Mouse (Mus musculus): ENCODE measurements around the gene Pkd1l1. TPM values are rescaled to one million over a fixed set of nuclear protein-coding genes. Genes with fewer than 3 reads are reported as not detected.

Pkd1l1 gene
- polyA plus RNA-seq, 1 experiment from 2014 or later = 0.02 TPM

DNA sequence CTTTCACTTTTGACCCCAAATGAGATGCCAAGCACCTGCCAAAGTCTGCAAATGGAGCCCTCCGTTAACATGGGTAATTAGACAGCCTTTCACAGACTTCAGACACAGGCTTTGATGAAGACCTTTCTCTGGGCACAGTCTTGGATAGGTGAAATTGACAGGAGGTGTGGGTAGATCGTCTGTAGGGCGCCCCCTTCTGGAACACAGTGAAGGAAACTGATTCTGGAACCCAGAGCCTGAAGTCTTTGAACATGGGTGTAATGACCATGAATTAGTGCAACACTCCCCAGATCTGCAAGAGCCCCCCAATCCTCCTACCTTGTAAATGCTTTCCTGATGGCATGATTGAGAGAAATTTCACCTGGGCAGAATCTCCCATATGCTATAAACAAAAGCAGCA is 112.2 kb downstream of the Pkd1l1 start:
- Histone ChIP-seq H3K9ac (replicated peaks; ENCODE audit: low read depth) (no peak overlapping the region), H3K4me2 (replicated peaks; ENCODE audit: low read depth, low read length) (no peak overlapping the region), H3K9me3 (ENCODE audit: low read length) (no peaks in the 10 kb centered on the region), H3K27me3 (replicated peaks; ENCODE audit: insufficient read depth, low read length) (no peaks in the 10 kb centered on the region), H3K36me3 (ENCODE audit: insufficient read depth, low read length) (no peaks in the 10 kb centered on the region), H3K4me1 (ENCODE audit: insufficient read depth, low read depth, low read length) (no peaks in the 10 kb centered on the region), H3K27ac (ENCODE audit: low read length) (no peak overlapping the region), H3K4me3 (ENCODE audit: low read depth, low read length) (no peak overlapping the region)
- TF ChIP-seq CTCF (IDR thresholded peaks at IDR 0.05) (peak; percentile 54), EP300 (IDR thresholded peaks at IDR 0.05) (no peak)
- ATAC-seq (no peak), DNase-seq (ENCODE audit: low spot score) (no peak)
- WGBS = 20% methylated on average over 3 of the region's 3 CpGs

DNA sequence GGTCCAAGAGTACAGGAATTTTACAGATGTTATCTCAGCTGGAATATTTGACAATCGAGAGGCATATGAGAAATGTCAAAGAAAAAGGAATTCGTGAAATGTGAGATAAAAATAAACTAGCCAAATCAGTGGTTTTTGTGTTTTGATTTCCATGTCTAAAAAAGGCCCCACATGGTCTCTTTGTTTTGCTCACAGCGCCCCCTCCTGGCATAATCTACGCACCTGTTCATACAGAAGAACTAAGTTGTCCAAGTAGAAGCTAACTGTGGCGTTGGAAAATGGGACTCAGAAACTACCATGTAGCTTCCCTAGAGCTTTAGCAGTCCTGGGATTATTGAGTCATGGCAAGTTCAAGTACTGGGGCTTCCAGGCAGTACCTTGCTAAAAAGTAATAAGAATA is 113.2 kb downstream of the Pkd1l1 start:
- no peak overlapping the region for H3K27ac ChIP-seq (ENCODE audit: low read length)
- H3K9me3 ChIP-seq (ENCODE audit: low read length) = no peaks in the 10 kb centered on the region
- H3K9ac ChIP-seq (replicated peaks; ENCODE audit: low read depth) = no peak overlapping the region
- ATAC-seq = 0 out of 2 replicates have a peak, but pooled peaks have one; percentile 52
- H3K4me1 ChIP-seq (ENCODE audit: insufficient read depth, low read depth, low read length) = no peaks in the 10 kb centered on the region
- H3K4me2 ChIP-seq (replicated peaks; ENCODE audit: low read depth, low read length) = no peak overlapping the region
- 10% methylated on average over 5 of the region's 5 CpGs for WGBS
- no peaks in the 10 kb centered on the region for H3K36me3 ChIP-seq (ENCODE audit: insufficient read depth, low read length)
- DNase-seq (ENCODE audit: low spot score) = peak; percentile 85
- TF ChIP-seq CTCF (IDR thresholded peaks at IDR 0.05) = peak; percentile 80
- 0 out of 2 replicates have a peak, but pooled peaks have one; percentile 48 for TF ChIP-seq EP300 (IDR thresholded peaks at IDR 0.05)
- H3K27me3 ChIP-seq (replicated peaks; ENCODE audit: insufficient read depth, low read length) = no peaks in the 10 kb centered on the region
- no peak overlapping the region for H3K4me3 ChIP-seq (ENCODE audit: low read depth, low read length)

GRCm38 (mm10) chr11:8859041-8859440 is 114.0 kb downstream of the Pkd1l1 start:
- no peak overlapping the region for H3K9ac ChIP-seq (replicated peaks; ENCODE audit: low read depth)
- ATAC-seq (no peak), DNase-seq (ENCODE audit: low spot score) (no peak)
- H3K9me3 ChIP-seq (ENCODE audit: low read length) = no peaks in the 10 kb centered on the region
- no peak overlapping the region for H3K4me2 ChIP-seq (replicated peaks; ENCODE audit: low read depth, low read length)
- H3K36me3 ChIP-seq (ENCODE audit: insufficient read depth, low read length) = no peaks in the 10 kb centered on the region
- 58% methylated on average over 3 of the region's 3 CpGs for WGBS
- TF ChIP-seq EP300 (IDR thresholded peaks at IDR 0.05) (no peak), CTCF (IDR thresholded peaks at IDR 0.05) (no peak)
- H3K4me1 ChIP-seq (ENCODE audit: insufficient read depth, low read depth, low read length) = no peaks in the 10 kb centered on the region
- H3K4me3 ChIP-seq (ENCODE audit: low read depth, low read length) = no peak overlapping the region
- no peak overlapping the region for H3K27ac ChIP-seq (ENCODE audit: low read length)
- no peaks in the 10 kb centered on the region for H3K27me3 ChIP-seq (replicated peaks; ENCODE audit: insufficient read depth, low read length)

DNA sequence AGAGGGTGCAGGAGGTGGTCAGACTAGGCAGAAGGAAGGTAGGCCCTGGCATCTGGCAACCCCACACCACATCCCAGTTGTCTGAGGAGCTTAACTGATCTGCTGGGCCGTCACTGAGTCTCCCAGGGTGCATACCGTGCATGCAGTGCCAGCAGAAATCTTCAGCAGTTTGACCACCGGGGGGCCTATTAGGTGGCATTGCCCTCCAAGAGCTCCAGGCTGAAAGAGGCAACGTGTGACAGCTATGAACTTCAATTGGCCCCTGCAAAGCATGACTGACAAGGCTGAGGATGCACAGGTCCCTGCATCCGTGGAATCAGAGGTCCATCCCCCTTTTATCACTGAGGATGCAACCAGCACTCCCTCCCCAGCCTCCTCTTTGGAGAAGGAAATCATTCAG is 116.9 kb downstream of the Pkd1l1 start:
- no peaks in the 10 kb centered on the region for H3K4me1 ChIP-seq (ENCODE audit: insufficient read depth, low read depth, low read length)
- 64% methylated on average over 5 of the region's 5 CpGs for WGBS

DNA sequence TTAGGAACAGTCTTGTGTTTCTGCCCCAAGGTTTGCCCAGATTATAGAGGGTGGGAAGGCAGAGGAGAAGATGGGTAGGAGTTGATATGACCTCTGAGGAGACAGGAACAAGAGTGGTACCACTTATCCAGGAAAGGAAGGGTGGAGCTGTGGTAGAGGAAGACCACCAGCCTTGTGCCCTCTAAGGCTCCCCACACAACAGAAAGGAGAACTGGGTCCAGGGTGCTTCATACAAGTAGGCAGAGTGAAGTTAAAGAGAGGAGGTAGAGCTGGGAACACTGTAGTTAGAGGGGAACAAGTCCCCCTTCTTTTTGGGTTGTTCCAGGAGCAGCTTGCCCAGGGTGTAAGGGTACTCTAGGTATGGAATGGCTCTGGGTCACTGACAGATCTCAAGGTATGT is 125.0 kb downstream of the Pkd1l1 start:
- no peak overlapping the region for H3K4me3 ChIP-seq (ENCODE audit: low read depth, low read length)
- H3K9me3 ChIP-seq (ENCODE audit: low read length) = no peaks in the 10 kb centered on the region
- H3K36me3 ChIP-seq (ENCODE audit: insufficient read depth, low read length) = no peaks in the 10 kb centered on the region
- no peak overlapping the region for H3K27ac ChIP-seq (ENCODE audit: low read length)
- H3K4me1 ChIP-seq (ENCODE audit: insufficient read depth, low read depth, low read length) = no peaks in the 10 kb centered on the region
- H3K27me3 ChIP-seq (replicated peaks; ENCODE audit: insufficient read depth, low read length) = no peaks in the 10 kb centered on the region
- no peak overlapping the region for H3K4me2 ChIP-seq (replicated peaks; ENCODE audit: low read depth, low read length)
- no peak overlapping the region for H3K9ac ChIP-seq (replicated peaks; ENCODE audit: low read depth)
- DNase-seq (ENCODE audit: low spot score) = no peak
- ATAC-seq = no peak
- no peak for TF ChIP-seq EP300 (IDR thresholded peaks at IDR 0.05)
- TF ChIP-seq CTCF (IDR thresholded peaks at IDR 0.05) = no peak

More for the DNA sequence above, 116.9 kb downstream of the Pkd1l1 start:
- no peak overlapping the region for H3K9ac ChIP-seq (replicated peaks; ENCODE audit: low read depth)
- no peak overlapping the region for H3K4me2 ChIP-seq (replicated peaks; ENCODE audit: low read depth, low read length)
- ATAC-seq = no peak
- no peaks in the 10 kb centered on the region for H3K36me3 ChIP-seq (ENCODE audit: insufficient read depth, low read length)
- no peak overlapping the region for H3K4me3 ChIP-seq (ENCODE audit: low read depth, low read length)
- TF ChIP-seq CTCF (IDR thresholded peaks at IDR 0.05) (0 out of 2 replicates have a peak, but pooled peaks have one; percentile 2), EP300 (IDR thresholded peaks at IDR 0.05) (no peak)
- H3K9me3 ChIP-seq (ENCODE audit: low read length) = no peaks in the 10 kb centered on the region
- DNase-seq (ENCODE audit: low spot score) = no peak
- no peaks in the 10 kb centered on the region for H3K27me3 ChIP-seq (replicated peaks; ENCODE audit: insufficient read depth, low read length)
- H3K27ac ChIP-seq (ENCODE audit: low read length) = no peak overlapping the region

DNA sequence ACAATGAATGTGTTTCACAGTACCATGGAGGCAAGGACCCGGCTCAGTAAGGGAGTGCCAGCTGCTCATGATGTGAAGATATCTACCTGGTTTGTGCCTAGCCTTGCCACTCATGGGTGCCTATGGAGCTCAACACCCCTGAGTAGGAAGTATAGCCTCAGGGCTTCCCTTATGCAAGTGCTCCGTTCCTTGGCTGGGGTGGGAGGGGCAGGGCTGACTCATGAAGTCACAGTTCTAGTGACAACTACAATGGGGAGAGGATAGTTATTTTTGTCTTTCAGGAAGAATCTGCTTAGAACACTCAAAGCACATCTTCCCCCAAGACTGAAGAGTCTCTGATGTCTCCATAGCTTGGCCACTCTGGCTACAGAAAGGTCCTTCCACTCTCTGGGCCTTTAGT is 125.4 kb downstream of the Pkd1l1 start:
- H3K27me3 ChIP-seq (replicated peaks; ENCODE audit: insufficient read depth, low read length) = no peaks in the 10 kb centered on the region
- no peaks in the 10 kb centered on the region for H3K9me3 ChIP-seq (ENCODE audit: low read length)
- DNase-seq (ENCODE audit: low spot score) (no peak), ATAC-seq (no peak)
- WGBS = 82% methylated on average over 2 of the region's 2 CpGs
- TF ChIP-seq CTCF (IDR thresholded peaks at IDR 0.05) (no peak), EP300 (IDR thresholded peaks at IDR 0.05) (no peak)
- no peak overlapping the region for H3K27ac ChIP-seq (ENCODE audit: low read length)
- no peaks in the 10 kb centered on the region for H3K36me3 ChIP-seq (ENCODE audit: insufficient read depth, low read length)
- H3K4me2 ChIP-seq (replicated peaks; ENCODE audit: low read depth, low read length) = no peak overlapping the region
- no peak overlapping the region for H3K9ac ChIP-seq (replicated peaks; ENCODE audit: low read depth)
- H3K4me3 ChIP-seq (ENCODE audit: low read depth, low read length) = no peak overlapping the region
- no peaks in the 10 kb centered on the region for H3K4me1 ChIP-seq (ENCODE audit: insufficient read depth, low read depth, low read length)

GRCm38 (mm10) chr11:8836176-8836575 is 136.9 kb downstream of the Pkd1l1 start:
- Histone ChIP-seq H3K9me3 (ENCODE audit: low read length) (no peaks in the 10 kb centered on the region), H3K9ac (replicated peaks; ENCODE audit: low read depth) (no peak overlapping the region), H3K4me3 (ENCODE audit: low read depth, low read length) (no peak overlapping the region), H3K4me1 (ENCODE audit: insufficient read depth, low read depth, low read length) (no peaks in the 10 kb centered on the region), H3K36me3 (ENCODE audit: insufficient read depth, low read length) (no peaks in the 10 kb centered on the region), H3K27me3 (replicated peaks; ENCODE audit: insufficient read depth, low read length) (no peaks in the 10 kb centered on the region), H3K27ac (ENCODE audit: low read length) (no peak overlapping the region), H3K4me2 (replicated peaks; ENCODE audit: low read depth, low read length) (no peak overlapping the region)
- DNase-seq (ENCODE audit: low spot score) (no peak), ATAC-seq (no peak)
- WGBS = 87% methylated on average over 6 of the region's 6 CpGs
- no peak for TF ChIP-seq CTCF (IDR thresholded peaks at IDR 0.05)
- no peak for TF ChIP-seq EP300 (IDR thresholded peaks at IDR 0.05)

All from lung, postnatal 0 days (tissue).